Mouse (Mus musculus): Measurements from ENCODE around the gene Zfp605. TPM values are rescaled to one million over a fixed set of nuclear protein-coding genes. Genes with fewer than 3 reads are reported as not detected.
"Not testable (repeated sequence)": the region's sequence is repeated elsewhere in the genome, so short reads cannot be mapped to it uniquely, and the experiment has no call there.

Gene Zfp605
- 0.73 and 0.80 TPM in 2 replicates for polyA plus RNA-seq (2012; rRNA removed)

DNA sequence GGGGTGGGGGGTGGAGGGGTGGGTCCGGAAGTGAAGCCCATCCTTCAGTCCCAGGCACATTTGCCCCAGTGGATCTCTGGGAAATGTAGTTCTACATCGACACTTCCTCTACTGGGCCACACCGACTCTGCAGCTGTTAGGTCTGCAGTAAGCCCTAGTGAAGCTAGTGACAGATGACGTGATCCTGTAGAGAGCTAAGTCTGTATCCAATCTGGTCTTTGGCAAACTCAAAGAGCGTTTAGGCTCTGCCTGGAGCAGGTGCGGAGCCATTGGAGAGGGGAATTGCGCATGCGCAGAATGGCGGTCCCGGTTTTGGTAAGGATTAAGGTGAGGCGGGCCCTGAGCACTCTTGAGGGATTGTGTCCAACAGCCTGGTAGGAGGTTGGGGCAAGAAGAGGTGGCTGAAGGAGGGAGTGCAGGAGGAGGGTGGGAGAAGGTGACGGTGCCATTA is at the start of gene Zfp605:
TSS of gene Zfp605 (plus strand) at position 102 of the 451 bp plus-strand sequence.
- TF ChIP-seq POLR2A (IDR thresholded peaks at IDR 0.05; ENCODE audit: control insufficient read depth, extremely low read depth, insufficient read depth, low read length, poor library complexity) (no peak), CTCF (IDR thresholded peaks at IDR 0.05; ENCODE audit: borderline replicate concordance, control insufficient read depth, extremely low read depth, insufficient read depth, low read length, poor library complexity) (no peak)
- Histone ChIP-seq H3K4me1 (replicated peaks; ENCODE audit: control insufficient read depth, insufficient read depth, low read length) (peaks cover 13% of the 10 kb centered on the region), H3K36me3 (ENCODE audit: control insufficient read depth, insufficient read depth, low read length) (peaks cover 5% of the 10 kb centered on the region; the same call in 1 of the 2 replicates), H3K27me3 (ENCODE audit: control insufficient read depth, insufficient read depth, low read length) (no peaks in the 10 kb centered on the region), H3K27ac (ENCODE audit: control insufficient read depth, insufficient read depth, low read length) (peak within 1 kb of the TSS; percentile 57), H3K4me3 (ENCODE audit: control insufficient read depth, insufficient read depth, low read length) (peak within 1 kb of the TSS; percentile 75)
- 3% methylated on average over 12 of the region's 12 CpGs for WGBS
- peak; percentile 83 for DNase-seq

DNA sequence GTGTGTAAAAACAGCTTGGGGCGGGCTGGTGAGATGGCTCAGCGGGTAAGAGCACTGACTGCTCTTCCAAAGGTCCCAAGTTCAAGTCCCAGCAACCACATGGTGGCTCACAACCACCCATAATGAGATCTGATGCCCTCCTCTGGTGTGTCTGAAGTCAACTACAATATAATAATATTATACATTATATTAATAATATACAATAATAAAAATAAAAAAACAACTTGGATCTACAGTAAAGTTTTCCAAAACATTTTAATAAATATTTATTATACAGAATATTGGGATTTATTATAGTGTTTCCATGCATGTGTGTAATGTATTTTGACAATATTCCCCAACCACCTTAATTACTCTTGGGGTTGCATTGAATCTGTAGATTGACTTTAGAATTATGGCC is 37.5 kb upstream of the Zfp605 start, which contains the start of gene Gm17655:
TSS of gene Gm17655 (minus strand) at position 101 of the 400 bp plus-strand sequence.
- not testable (repeated sequence) for H3K4me1 ChIP-seq (replicated peaks; ENCODE audit: control insufficient read depth, insufficient read depth, low read length); H3K27me3 ChIP-seq (ENCODE audit: control insufficient read depth, insufficient read depth, low read length); H3K27ac ChIP-seq (ENCODE audit: control insufficient read depth, insufficient read depth, low read length); DNase-seq; H3K4me3 ChIP-seq (ENCODE audit: control insufficient read depth, insufficient read depth, low read length); H3K36me3 ChIP-seq (ENCODE audit: control insufficient read depth, insufficient read depth, low read length)
- WGBS = 96% methylated on average over 2 of the region's 2 CpGs

DNA sequence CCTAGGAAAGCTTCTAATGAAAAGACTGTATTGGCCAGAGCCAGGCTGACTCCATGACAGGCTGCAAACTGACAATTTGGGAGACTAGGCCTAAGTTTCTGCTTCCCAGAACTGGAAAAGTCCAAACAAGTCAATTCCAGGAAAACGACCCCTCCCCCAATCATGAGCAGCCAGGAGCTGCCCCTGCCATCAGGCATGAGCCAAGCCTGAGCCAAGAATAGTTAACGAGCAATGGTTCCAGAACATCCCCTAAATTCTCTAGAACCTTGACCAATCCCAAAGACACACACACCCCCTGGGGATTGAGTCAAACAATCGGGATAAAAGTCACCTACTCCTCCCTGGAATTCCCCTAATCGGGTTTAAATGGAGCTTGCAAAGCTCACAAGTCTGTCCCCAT is 26.9 kb upstream of the Zfp605 start:
- H3K4me1 ChIP-seq (replicated peaks; ENCODE audit: control insufficient read depth, insufficient read depth, low read length) = no peaks in the 10 kb centered on the region
- H3K36me3 ChIP-seq (ENCODE audit: control insufficient read depth, insufficient read depth, low read length) = no peaks in the 10 kb centered on the region
- 96% methylated on average over 4 of the region's 4 CpGs for WGBS
- H3K27me3 ChIP-seq (ENCODE audit: control insufficient read depth, insufficient read depth, low read length) = no peaks in the 10 kb centered on the region
- no peak overlapping the region for H3K27ac ChIP-seq (ENCODE audit: control insufficient read depth, insufficient read depth, low read length)
- no peak for DNase-seq
- TF ChIP-seq POLR2A (IDR thresholded peaks at IDR 0.05; ENCODE audit: control insufficient read depth, extremely low read depth, insufficient read depth, low read length, poor library complexity) = no peak
- H3K4me3 ChIP-seq (ENCODE audit: control insufficient read depth, insufficient read depth, low read length) = no peak overlapping the region

DNA sequence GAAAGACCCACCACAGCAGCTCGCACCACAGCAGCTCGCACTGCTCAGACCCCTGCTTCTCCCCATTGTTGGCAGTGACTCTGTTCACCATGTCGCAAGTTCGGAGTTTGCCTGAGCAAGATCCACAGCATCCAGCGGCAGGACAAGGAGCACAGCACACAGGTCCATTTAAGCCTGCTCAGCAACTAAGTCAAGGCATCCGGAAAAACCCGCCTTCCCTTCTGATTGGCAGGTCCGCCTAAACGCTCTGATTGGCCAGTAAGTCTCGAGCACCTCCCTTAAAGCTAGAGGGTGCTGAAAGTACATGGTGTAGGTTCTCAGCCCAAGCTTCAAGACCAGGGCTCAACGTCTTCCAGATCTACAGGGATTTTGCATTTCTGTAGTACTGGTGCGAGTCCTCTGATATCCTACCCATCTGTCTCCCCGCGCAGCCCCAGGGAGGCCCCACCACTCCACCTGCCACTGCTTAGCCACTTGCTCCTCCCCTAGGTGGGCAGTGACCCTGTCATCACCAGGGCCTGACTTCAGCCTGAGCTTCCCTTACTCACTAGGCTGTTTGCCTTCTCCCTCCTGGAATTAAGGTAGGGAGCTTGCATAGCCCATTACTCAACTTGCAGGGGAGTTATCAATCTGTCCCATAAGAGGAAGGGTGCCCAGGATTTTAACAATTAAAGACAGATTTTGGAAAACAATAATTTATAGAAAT is 23.6 kb upstream of the Zfp605 start:
- Histone ChIP-seq H3K27me3 (ENCODE audit: control insufficient read depth, insufficient read depth, low read length) (no peaks in the 10 kb centered on the region), H3K27ac (ENCODE audit: control insufficient read depth, insufficient read depth, low read length) (no peak overlapping the region), H3K4me1 (replicated peaks; ENCODE audit: control insufficient read depth, insufficient read depth, low read length) (no peaks in the 10 kb centered on the region), H3K36me3 (ENCODE audit: control insufficient read depth, insufficient read depth, low read length) (no peaks in the 10 kb centered on the region), H3K4me3 (ENCODE audit: control insufficient read depth, insufficient read depth, low read length) (no peak overlapping the region)
- TF ChIP-seq CTCF (IDR thresholded peaks at IDR 0.05; ENCODE audit: borderline replicate concordance, control insufficient read depth, extremely low read depth, insufficient read depth, low read length, poor library complexity) (no peak), POLR2A (IDR thresholded peaks at IDR 0.05; ENCODE audit: control insufficient read depth, extremely low read depth, insufficient read depth, low read length, poor library complexity) (no peak)
- no peak for DNase-seq
- WGBS = 95% methylated on average over 14 of the region's 14 CpGs

DNA sequence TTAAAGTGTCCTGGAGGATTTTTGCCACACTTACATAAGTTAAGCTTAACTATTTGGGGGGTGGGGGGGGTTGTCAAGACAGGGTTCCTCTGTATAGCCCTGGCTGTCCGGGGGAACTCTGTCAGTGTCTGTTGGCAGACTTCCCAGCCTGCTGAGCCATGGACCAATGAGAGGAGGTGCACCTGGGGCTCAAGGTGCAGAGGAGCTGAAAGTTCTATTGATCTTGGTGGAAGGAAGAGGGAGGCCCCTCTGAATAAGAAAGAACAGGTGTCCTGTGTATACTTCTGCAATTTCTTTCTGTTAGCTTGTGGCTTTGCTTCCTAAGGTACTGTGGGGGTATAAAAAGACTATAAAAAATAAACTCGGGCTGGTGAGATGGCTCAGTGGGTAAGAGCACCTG is 18.3 kb upstream of the Zfp605 start:
- H3K27me3 ChIP-seq (ENCODE audit: control insufficient read depth, insufficient read depth, low read length) = no peaks in the 10 kb centered on the region
- peak; percentile 56 for DNase-seq
- H3K36me3 ChIP-seq (ENCODE audit: control insufficient read depth, insufficient read depth, low read length) = no peaks in the 10 kb centered on the region
- WGBS = 5% methylated on average over 2 of the region's 2 CpGs
- no peak for TF ChIP-seq POLR2A (IDR thresholded peaks at IDR 0.05; ENCODE audit: control insufficient read depth, extremely low read depth, insufficient read depth, low read length, poor library complexity)
- TF ChIP-seq CTCF (IDR thresholded peaks at IDR 0.05; ENCODE audit: borderline replicate concordance, control insufficient read depth, extremely low read depth, insufficient read depth, low read length, poor library complexity) = no peak
- peak overlapping the region; percentile 75; the same call in 1 of the 2 replicates for H3K27ac ChIP-seq (ENCODE audit: control insufficient read depth, insufficient read depth, low read length)
- H3K4me3 ChIP-seq (ENCODE audit: control insufficient read depth, insufficient read depth, low read length) = no peak overlapping the region
- peaks cover 9% of the 10 kb centered on the region for H3K4me1 ChIP-seq (replicated peaks; ENCODE audit: control insufficient read depth, insufficient read depth, low read length)

DNA sequence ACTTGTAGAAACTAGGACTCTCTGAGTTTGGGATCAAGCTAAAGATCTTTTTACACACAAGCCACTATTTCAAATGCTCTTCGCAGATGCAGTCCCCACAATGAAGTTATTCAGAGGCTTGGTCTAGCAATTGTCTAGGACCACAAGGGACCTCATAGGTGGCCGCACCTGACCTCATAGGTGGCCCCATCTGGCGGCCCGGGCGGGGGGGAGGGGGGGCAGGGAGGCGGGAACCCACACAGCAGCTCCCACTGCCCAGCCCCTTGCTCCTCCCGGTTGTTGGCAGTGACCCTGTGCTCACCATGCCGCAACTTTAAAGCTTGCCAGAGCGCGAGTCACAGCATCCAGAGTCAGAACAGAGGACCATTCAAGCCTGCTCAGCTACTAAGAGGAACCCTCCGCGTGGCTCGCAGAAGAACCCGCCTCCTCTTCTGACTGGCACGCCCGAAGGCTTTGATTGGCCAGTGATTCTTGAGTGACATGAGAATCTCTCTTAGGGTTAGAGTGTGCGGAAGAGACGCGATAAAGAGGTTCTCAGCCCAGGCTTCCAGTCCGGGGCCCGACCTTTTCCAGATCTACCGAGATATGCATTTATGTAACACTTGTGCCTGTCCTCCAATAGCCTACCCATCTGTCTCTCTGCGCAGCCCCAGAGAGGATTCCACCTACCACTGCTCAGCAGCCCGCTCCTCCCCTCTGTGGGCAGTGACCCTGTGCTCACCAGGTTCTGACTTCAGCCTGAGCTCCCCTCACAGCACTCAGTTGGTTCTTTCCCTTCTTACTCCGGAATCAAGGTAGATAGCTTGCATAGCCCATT is 15.7 kb upstream of the Zfp605 start, which contains the start of gene Gm35315:
TSS of gene Gm35315 (minus strand) at position 391 of the 817 bp plus-strand sequence.
- under 1% methylated on average over 25 of the region's 25 CpGs for WGBS
- Histone ChIP-seq H3K27ac (ENCODE audit: control insufficient read depth, insufficient read depth, low read length) (peak within 1 kb of the TSS; percentile 75), H3K4me3 (ENCODE audit: control insufficient read depth, insufficient read depth, low read length) (peak within 1 kb of the TSS; percentile 55), H3K27me3 (ENCODE audit: control insufficient read depth, insufficient read depth, low read length) (no peaks in the 10 kb centered on the region), H3K4me1 (replicated peaks; ENCODE audit: control insufficient read depth, insufficient read depth, low read length) (peaks cover 17% of the 10 kb centered on the region), H3K36me3 (ENCODE audit: control insufficient read depth, insufficient read depth, low read length) (no peaks in the 10 kb centered on the region)
- TF ChIP-seq POLR2A (IDR thresholded peaks at IDR 0.05; ENCODE audit: control insufficient read depth, extremely low read depth, insufficient read depth, low read length, poor library complexity) (peak; percentile 82), CTCF (IDR thresholded peaks at IDR 0.05; ENCODE audit: borderline replicate concordance, control insufficient read depth, extremely low read depth, insufficient read depth, low read length, poor library complexity) (no peak)
- DNase-seq = peak; percentile 90
